18 mouse cellular contexts compared by ENCODE assay signal in the genomic region with DNA sequence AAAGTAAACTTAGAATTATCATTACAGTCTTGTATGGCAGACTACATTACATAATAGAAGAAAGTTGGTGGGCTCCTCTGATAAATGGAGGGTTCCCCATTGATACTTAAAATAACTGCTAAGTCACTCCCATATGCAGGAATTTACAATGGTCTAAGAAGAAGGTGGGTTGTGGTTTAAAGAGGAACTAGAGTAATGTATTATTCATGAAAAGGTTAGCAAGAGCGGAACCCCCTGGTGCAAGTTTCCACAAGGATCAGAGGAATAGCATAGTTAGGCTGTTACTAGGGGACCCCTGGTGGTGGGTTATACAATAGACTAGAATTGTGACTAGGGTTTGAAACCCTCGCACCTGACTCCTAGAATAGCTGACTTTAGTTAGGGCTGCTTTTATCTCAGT. TPM values are rescaled to one million over a fixed set of nuclear protein-coding genes. Genes with fewer than 3 reads are reported as not detected.
DNase-seq lines count a peak whose midpoint lies in the region; ATAC-seq and TF ChIP-seq lines count a peak whose summit lies in the region.
"Had no signal": no experiment of that assay in that cellular context is flagged by ENCODE, and none has a peak within 500 bp of the region (broad histone marks: within the 10 kb centered on the region; RNA-seq: fewer than 3 reads in every experiment).

No protein-coding gene starts in this region.

- H3K9me3 ChIP-seq in kidney, postnatal 0 days (replicated peaks; ENCODE audit: low read length), result no peaks in the 10 kb centered on the region
- H3K9me3 ChIP-seq: forebrain, embryonic 13.5 days; limb, embryonic 13.5 days; midbrain, embryonic 10.5 days had no signal

- H3K4me3 ChIP-seq in kidney, postnatal 0 days (replicated peaks; ENCODE audit: low read depth, low read length), result no peak overlapping the region
- H3K4me3 ChIP-seq in kidney, adult 2 months (ENCODE audit: insufficient read depth, low read depth, low read length), result no peak overlapping the region
- H3K4me3 ChIP-seq: forebrain, embryonic 13.5 days; limb, embryonic 13.5 days; midbrain, embryonic 10.5 days; myocyte had no signal

- H3K36me3 ChIP-seq in kidney, postnatal 0 days (ENCODE audit: insufficient read depth, low read length), result no peaks in the 10 kb centered on the region
- H3K36me3 ChIP-seq in kidney, adult 2 months (ENCODE audit: control insufficient read depth, insufficient read depth, low read length), result no peaks in the 10 kb centered on the region
- H3K36me3 ChIP-seq: limb, embryonic 13.5 days; midbrain, embryonic 10.5 days had no signal

- no peaks in the 10 kb centered on the region for H3K27me3 ChIP-seq in kidney, postnatal 0 days (ENCODE audit: insufficient read depth, low read length)
- H3K27me3 ChIP-seq in kidney, adult 2 months (replicated peaks; ENCODE audit: control insufficient read depth, insufficient read depth, low read length), result no peaks in the 10 kb centered on the region
- H3K27me3 ChIP-seq: forebrain, embryonic 13.5 days; limb, embryonic 13.5 days had no signal

- ATAC-seq in kidney, postnatal 0 days (replicated peaks; ENCODE audit: low FRiP score, low read depth), result no peak
- ATAC-seq: forebrain, embryonic 13.5 days had no signal

- no peak for DNase-seq in kidney, postnatal 0 days (ENCODE audit: low spot score)
- no peak for DNase-seq in kidney, adult 2 months
- DNase-seq in 3T3-L1 (ENCODE audit: low read depth, low spot score) (peak; percentile 28), 416B (ENCODE audit: low read depth) (peak; percentile 51), ZHBTc4 (ENCODE audit: low read depth, low spot score) (peak; percentile 96)
- DNase-seq in spleen, postnatal 14 days (ENCODE audit: low spot score in 2 of 2), result no peak
- DNase-seq in frontal cortex, postnatal 10 days (ENCODE audit: low spot score in 2 of 2), result no peak
- no peak for DNase-seq in cerebellum, postnatal 4 days (ENCODE audit: low spot score in 2 of 2)
- DNase-seq: cerebellum, adult 18-20 months; gastrocnemius, postnatal 10 days; kidney, adult 11 months; kidney, postnatal 36 days; lung, adult 18-20 months had no signal

- no peak overlapping the region for H3K4me2 ChIP-seq in kidney, postnatal 0 days (ENCODE audit: low read length)
- H3K4me2 ChIP-seq: forebrain, embryonic 13.5 days; heart, embryonic 11.5 days; limb, embryonic 13.5 days had no signal

- no peak overlapping the region for H3K27ac ChIP-seq in kidney, postnatal 0 days
- H3K27ac ChIP-seq in kidney, adult 2 months (ENCODE audit: insufficient read depth, low read depth, low read length), result no peak overlapping the region
- H3K27ac ChIP-seq: forebrain, embryonic 13.5 days; limb, embryonic 13.5 days; midbrain, embryonic 10.5 days had no signal

- TF ChIP-seq POLR2A in kidney, adult 2 months (IDR thresholded peaks at IDR 0.05; ENCODE audit: low read depth, low read length), result no peak

- peak; percentile 31; the same call in 1 of the 2 replicates for TF ChIP-seq CTCF in kidney, postnatal 0 days (IDR thresholded peaks at IDR 0.05; ENCODE audit: low read depth)
- no peak for TF ChIP-seq CTCF in kidney, adult 2 months (conservative IDR thresholded peaks at IDR 0.05; ENCODE audit: insufficient read depth, insufficient read length, low read depth, low read length)

- H3K4me1 ChIP-seq in kidney, postnatal 0 days (replicated peaks; ENCODE audit: insufficient read depth, low read length), result no peaks in the 10 kb centered on the region
- no peaks in the 10 kb centered on the region for H3K4me1 ChIP-seq in kidney, adult 2 months (ENCODE audit: control insufficient read depth, insufficient read depth, low read length)
- H3K4me1 ChIP-seq: forebrain, embryonic 13.5 days; limb, embryonic 13.5 days had no signal

- 82% methylated on average over 2 of the region's 2 CpGs for WGBS in kidney, postnatal 0 days
- WGBS in kidney, adult 2 months, result 89% methylated on average over 2 of the region's 2 CpGs

- no peak overlapping the region for H3K9ac ChIP-seq in kidney, postnatal 0 days (ENCODE audit: low read depth, low read length)
- H3K9ac ChIP-seq: forebrain, embryonic 13.5 days; limb, embryonic 13.5 days had no signal

RNA-seq across cellular contexts. Expression of gene Hnrnpu, which starts 23.1 kb away (rescaled TPM):
- 274 and 302 TPM in 2 replicates for polyA plus RNA-seq in kidney, postnatal 0 days (2015; fragmentation: Nextera tagmentation; extraction: Ambion mirVana)
- polyA plus RNA-seq in kidney, adult 2 months (2012; rRNA removed), result 37.7 and 51.6 TPM in 2 replicates

RNA-seq across cellular contexts. Expression of gene Cox20, which starts 41.8 kb away (rescaled TPM):
- polyA plus RNA-seq in kidney, postnatal 0 days (2015; fragmentation: Nextera tagmentation; extraction: Ambion mirVana), result 216 and 225 TPM in 2 replicates
- polyA plus RNA-seq in kidney, adult 2 months (2012; rRNA removed), result 28.0 and 54.6 TPM in 2 replicates

RNA-seq across cellular contexts. Expression of gene Efcab2, which starts 45.2 kb away (rescaled TPM):
- polyA plus RNA-seq in kidney, postnatal 0 days (2015; fragmentation: Nextera tagmentation; extraction: Ambion mirVana), result 8.1 TPM in 2 replicates
- polyA plus RNA-seq in kidney, adult 2 months (2012; rRNA removed), result 0.96 and 1.6 TPM in 2 replicates

Comparison
In these comparisons a context has a peak if more than half of its experiments do, and no peak if none do; other contexts are left out.
1. DNase-seq: peak in 3T3-L1 (single experiment), 416B (single experiment) and ZHBTc4 (single experiment); none in kidney, postnatal 0 days (single experiment), kidney, adult 2 months (single experiment), spleen, postnatal 14 days (0 of 2), frontal cortex, postnatal 10 days (0 of 2) and cerebellum, postnatal 4 days (0 of 2).